Mouse (Mus musculus) heart, postnatal 14 days (tissue): ENCODE results near the gene Vps11. TPM values are rescaled to one million over a fixed set of nuclear protein-coding genes. Genes with fewer than 3 reads are reported as not detected.
"Not testable (repeated sequence)": the region's sequence is repeated elsewhere in the genome, so short reads cannot be mapped to it uniquely, and the experiment has no call there.

Source experiments
- DNase-seq, 2 experiments: peaks; one replicate each; pipeline ENCODE4 v3.0.0; 2021 to 2022
- intact Hi-C: fragments of 180-260 bp; cut with DNase I; formaldehyde crosslinking; loops from one replicate; pipeline ENCODE4 v1.15.1; 2025
- total RNA-seq, 2 experiments: library from RNA; stranded (reverse); gene quantifications; 2 replicates each; pipeline ENCODE4 v1.2.3; 2021

The Vps11 gene
- total RNA-seq, 2 experiments from 2014 or later = 17.8 to 19.5 TPM

GRCm38 (mm10) chr9:44319887-44320798 lies 41.3 kb downstream of the Vps11 start, which contains the start of gene C2cd2l:
TSS of gene C2cd2l (minus strand) at chr9:44320285.
- peak; percentile 89 to 90 for DNase-seq
- intact Hi-C loops = no loop called here

- intact Hi-C loops = no loop called here
- DNase-seq = no peak
Measured at GRCm38 (mm10) chr9:44319105-44319886, 42.2 kb downstream of the Vps11 start.

- DNase-seq = no peak
- intact Hi-C loops = no loop called here
Measured at GRCm38 (mm10) chr9:44318826-44319095, 42.7 kb downstream of the Vps11 start.

GRCm38 (mm10) chr9:44318076-44318825 lies 43.2 kb downstream of the Vps11 start:
- no peak for DNase-seq
- intact Hi-C loops = no loop called here

- no peak for DNase-seq
- intact Hi-C loops = no loop called here
Measured at GRCm38 (mm10) chr9:44317452-44317851, 44.0 kb downstream of the Vps11 start.

- intact Hi-C loops = no loop called here
- no peak for DNase-seq
Measured at GRCm38 (mm10) chr9:44314910-44315309, 46.6 kb downstream of the Vps11 start.

- no peak for DNase-seq
- intact Hi-C loops = no loop called here
Measured at GRCm38 (mm10) chr9:44314257-44314547, 47.3 kb downstream of the Vps11 start.

- no peak for DNase-seq
- intact Hi-C loops = no loop called here
Measured at GRCm38 (mm10) chr9:44313476-44314256, 47.8 kb downstream of the Vps11 start.

GRCm38 (mm10) chr9:44311136-44312134 lies 50.0 kb downstream of the Vps11 start:
- intact Hi-C loops = no loop called here
- peak; percentile 41 to 54 for DNase-seq

- DNase-seq = peak in 1 of 2 experiments; percentile 16
- intact Hi-C loops = no loop called here
Measured at GRCm38 (mm10) chr9:44310750-44311135, 50.7 kb downstream of the Vps11 start.

GRCm38 (mm10) chr9:44309756-44310155 lies 51.7 kb downstream of the Vps11 start:
- intact Hi-C loops = no loop called here
- no peak for DNase-seq

GRCm38 (mm10) chr9:44307248-44307647 lies 54.2 kb downstream of the Vps11 start:
- no peak for DNase-seq
- intact Hi-C loops = loop anchor here (2.0 kb wide), 1 partner anchor 20 kb away; the partner anchor contains the start of gene Dpagt1

GRCm38 (mm10) chr9:44306532-44306931 lies 54.9 kb downstream of the Vps11 start:
- intact Hi-C loops = loop anchor here (2.0 kb wide), 1 partner anchor 20 kb away; the partner anchor contains the start of gene Dpagt1
- no peak for DNase-seq

- peak; percentile 97 to 98 for DNase-seq
- intact Hi-C loops = loop anchor here (2.0 kb wide), 1 partner anchor 21 kb away; the partner anchor contains the start of gene Dpagt1
Measured at GRCm38 (mm10) chr9:44305466-44306079, 55.9 kb downstream of the Vps11 start, which contains the start of gene Hinfp. TSS of gene Hinfp (minus strand) at chr9:44305671.

GRCm38 (mm10) chr9:44300001-44300400 lies 61.5 kb downstream of the Vps11 start:
- intact Hi-C loops = loop anchor here (5.0 kb wide), 1 partner anchor 37 kb away; no protein-coding TSS in a partner anchor
- DNase-seq = not testable (repeated sequence)
